Mouse (Mus musculus): ENCODE measurements around the gene Hist1h3e. TPM values are rescaled to one million over a fixed set of nuclear protein-coding genes. Genes with fewer than 3 reads are reported as not detected.
"Not testable (repeated sequence)": the region's sequence is repeated elsewhere in the genome, so short reads cannot be mapped to it uniquely, and the experiment has no call there.

The Hist1h3e gene
- polyA plus RNA-seq, 1 experiment from 2014 or later = 0.85 TPM

DNA sequence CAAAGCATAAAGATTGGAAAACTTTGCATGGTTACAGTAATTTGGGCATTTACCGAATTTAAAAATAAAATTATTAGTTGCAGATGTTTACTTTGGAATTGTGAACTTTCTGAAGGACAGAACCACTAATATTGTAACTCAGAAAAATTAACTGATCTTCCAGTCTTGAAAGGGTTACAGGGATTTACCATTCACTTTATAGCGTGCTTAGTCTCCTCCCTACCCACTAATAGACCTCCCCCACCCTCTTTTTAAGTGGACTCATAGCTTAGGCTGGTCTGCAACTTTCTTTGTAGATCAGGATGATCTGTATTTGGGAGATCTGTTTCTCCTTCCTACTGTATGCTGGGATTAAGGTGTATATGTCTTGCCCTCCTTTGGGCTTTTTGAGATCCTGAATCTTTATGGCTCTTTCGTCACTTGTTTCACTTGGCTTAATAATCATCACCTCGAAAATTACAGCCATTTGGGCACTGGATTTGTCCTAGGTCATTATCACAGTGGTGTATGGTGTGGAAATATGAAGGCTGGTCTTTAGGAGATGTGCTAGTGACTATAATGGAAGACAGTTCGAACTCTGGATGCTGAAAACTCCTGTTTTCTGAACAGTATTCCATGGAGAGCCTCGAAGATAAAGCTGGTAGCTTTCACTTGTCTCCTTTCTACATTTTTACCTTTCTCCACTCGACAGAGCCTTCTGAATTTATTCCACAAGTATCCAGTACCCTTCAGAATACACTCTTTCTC is 25.9 kb downstream of the Hist1h3e start:
- Histone ChIP-seq H3K9ac (ENCODE audit: low read depth, low read length) (no peak overlapping the region), H3K4me3 (ENCODE audit: low read length) (peak overlapping the region; percentile 1), H3K27ac (ENCODE audit: low read depth, low read length) (no peak overlapping the region), H3K9me3 (ENCODE audit: control insufficient read depth, low read length) (no peaks in the 10 kb centered on the region), H3K27me3 (replicated peaks; ENCODE audit: control insufficient read depth, insufficient read depth, low read length) (no peaks in the 10 kb centered on the region), H3K36me3 (ENCODE audit: control insufficient read depth, insufficient read depth, low read length) (no peaks in the 10 kb centered on the region), H3K4me1 (ENCODE audit: control insufficient read depth, insufficient read depth, low read depth, low read length) (peaks cover 25% of the 10 kb centered on the region), H3K4me2 (ENCODE audit: low read length) (peak overlapping the region; percentile 63)
- ATAC-seq = no peak
- 19% methylated on average over 7 of the region's 7 CpGs for WGBS

GRCm38 (mm10) chr13:23535137-23536075 is 26.8 kb downstream of the Hist1h3e start, which contains the start of gene Hist1h3g:
Gene Hist1h3g (plus strand): TSS chr13:23535422.
- under 1% methylated on average over 36 of the region's 62 CpGs for WGBS
- ATAC-seq = peak; percentile 94
- H3K9me3 ChIP-seq (ENCODE audit: control insufficient read depth, low read length); H3K36me3 ChIP-seq (ENCODE audit: control insufficient read depth, insufficient read depth, low read length); H3K27me3 ChIP-seq (replicated peaks; ENCODE audit: control insufficient read depth, insufficient read depth, low read length): not testable (repeated sequence)
- Histone ChIP-seq H3K27ac (ENCODE audit: low read depth, low read length) (peak within 1 kb of the TSS; percentile 70), H3K4me1 (ENCODE audit: control insufficient read depth, insufficient read depth, low read depth, low read length) (peaks cover 25% of the 10 kb centered on the region), H3K4me3 (ENCODE audit: low read length) (peak within 1 kb of the TSS; percentile 48), H3K9ac (ENCODE audit: low read depth, low read length) (peak within 1 kb of the TSS; percentile 47), H3K4me2 (ENCODE audit: low read length) (peak within 1 kb of the TSS; percentile 63)

DNA sequence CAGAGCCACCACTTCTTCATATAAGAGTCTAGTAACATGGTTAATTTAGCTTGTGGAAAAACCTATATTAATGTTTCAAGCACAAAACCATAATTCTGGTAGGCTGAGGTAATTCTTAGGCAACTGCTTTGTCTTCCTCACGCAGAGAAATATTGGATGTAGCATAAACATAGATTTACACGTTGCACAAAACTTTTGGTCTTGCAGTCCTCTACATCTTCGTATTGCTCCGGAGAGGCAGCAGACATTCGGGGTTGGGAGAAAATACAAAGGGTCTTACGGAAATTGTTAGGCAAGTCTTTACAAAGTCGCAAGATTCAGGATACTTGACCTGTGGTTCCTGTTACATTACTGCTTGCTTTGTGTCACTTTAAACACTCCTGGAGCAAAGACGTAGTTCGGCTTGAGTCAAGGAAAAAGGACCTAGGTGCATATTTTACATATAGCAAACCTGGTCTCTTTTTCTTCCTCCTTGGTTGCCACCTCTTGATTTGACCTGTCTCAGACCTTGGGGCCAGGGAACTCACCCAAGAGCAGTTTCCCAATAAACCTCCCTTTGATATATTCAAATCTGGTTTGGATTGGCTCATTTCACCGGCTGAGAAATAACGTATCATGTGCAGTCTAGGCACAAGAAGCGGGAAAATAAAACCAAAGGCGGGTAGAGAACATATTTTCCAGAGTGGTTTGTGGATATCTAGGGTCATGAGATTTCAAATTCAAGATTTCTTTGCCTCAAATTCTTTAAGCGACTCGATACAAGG is 27.6 kb downstream of the Hist1h3e start:
- Histone ChIP-seq H3K4me1 (ENCODE audit: control insufficient read depth, insufficient read depth, low read depth, low read length) (peaks cover 25% of the 10 kb centered on the region), H3K27ac (ENCODE audit: low read depth, low read length) (peak overlapping the region; percentile 70), H3K36me3 (ENCODE audit: control insufficient read depth, insufficient read depth, low read length) (no peaks in the 10 kb centered on the region), H3K4me2 (ENCODE audit: low read length) (peak overlapping the region; percentile 63), H3K4me3 (ENCODE audit: low read length) (peak overlapping the region; percentile 48), H3K9me3 (ENCODE audit: control insufficient read depth, low read length) (no peaks in the 10 kb centered on the region), H3K27me3 (replicated peaks; ENCODE audit: control insufficient read depth, insufficient read depth, low read length) (no peaks in the 10 kb centered on the region), H3K9ac (ENCODE audit: low read depth, low read length) (peak overlapping the region; percentile 47)
- peak; percentile 9 for ATAC-seq
- WGBS = under 1% methylated on average over 15 of the region's 15 CpGs

- not testable (repeated sequence) for H3K36me3 ChIP-seq (ENCODE audit: control insufficient read depth, insufficient read depth, low read length); H3K27me3 ChIP-seq (replicated peaks; ENCODE audit: control insufficient read depth, insufficient read depth, low read length); H3K9me3 ChIP-seq (ENCODE audit: control insufficient read depth, low read length)
- H3K4me3 ChIP-seq (ENCODE audit: low read length) = peak within 1 kb of the TSS; percentile 48
- H3K9ac ChIP-seq (ENCODE audit: low read depth, low read length) = peak within 1 kb of the TSS; percentile 47
- H3K4me2 ChIP-seq (ENCODE audit: low read length) = peak within 1 kb of the TSS; percentile 63
- H3K4me1 ChIP-seq (ENCODE audit: control insufficient read depth, insufficient read depth, low read depth, low read length) = peaks cover 25% of the 10 kb centered on the region
- WGBS = 0% methylated on average over 24 of the region's 53 CpGs
- peak; percentile 54 for ATAC-seq
- H3K27ac ChIP-seq (ENCODE audit: low read depth, low read length) = peak within 1 kb of the TSS; percentile 76
Observed at GRCm38 (mm10) chr13:23533560-23534367, 28.4 kb downstream of the Hist1h3e start, which contains the start of gene Hist1h2af. Gene Hist1h2af (plus strand): TSS chr13:23533906.

- H3K27me3 ChIP-seq (replicated peaks; ENCODE audit: control insufficient read depth, insufficient read depth, low read length) = no peaks in the 10 kb centered on the region
- WGBS = 24% methylated on average over 9 of the region's 9 CpGs
- peak overlapping the region; percentile 65 for H3K4me2 ChIP-seq (ENCODE audit: low read length)
- H3K4me1 ChIP-seq (ENCODE audit: control insufficient read depth, insufficient read depth, low read depth, low read length) = peaks cover 25% of the 10 kb centered on the region
- H3K9ac ChIP-seq (ENCODE audit: low read depth, low read length) = peak overlapping the region; percentile 13; the same call in 1 of the 2 replicates
- H3K36me3 ChIP-seq (ENCODE audit: control insufficient read depth, insufficient read depth, low read length) = no peaks in the 10 kb centered on the region
- no peaks in the 10 kb centered on the region for H3K9me3 ChIP-seq (ENCODE audit: control insufficient read depth, low read length)
- no peak for ATAC-seq
- peak overlapping the region; percentile 90 for H3K27ac ChIP-seq (ENCODE audit: low read depth, low read length)
- H3K4me3 ChIP-seq (ENCODE audit: low read length) = peak overlapping the region; percentile 44
Observed at GRCm38 (mm10) chr13:23532262-23533075, 29.7 kb downstream of the Hist1h3e start.

DNA sequence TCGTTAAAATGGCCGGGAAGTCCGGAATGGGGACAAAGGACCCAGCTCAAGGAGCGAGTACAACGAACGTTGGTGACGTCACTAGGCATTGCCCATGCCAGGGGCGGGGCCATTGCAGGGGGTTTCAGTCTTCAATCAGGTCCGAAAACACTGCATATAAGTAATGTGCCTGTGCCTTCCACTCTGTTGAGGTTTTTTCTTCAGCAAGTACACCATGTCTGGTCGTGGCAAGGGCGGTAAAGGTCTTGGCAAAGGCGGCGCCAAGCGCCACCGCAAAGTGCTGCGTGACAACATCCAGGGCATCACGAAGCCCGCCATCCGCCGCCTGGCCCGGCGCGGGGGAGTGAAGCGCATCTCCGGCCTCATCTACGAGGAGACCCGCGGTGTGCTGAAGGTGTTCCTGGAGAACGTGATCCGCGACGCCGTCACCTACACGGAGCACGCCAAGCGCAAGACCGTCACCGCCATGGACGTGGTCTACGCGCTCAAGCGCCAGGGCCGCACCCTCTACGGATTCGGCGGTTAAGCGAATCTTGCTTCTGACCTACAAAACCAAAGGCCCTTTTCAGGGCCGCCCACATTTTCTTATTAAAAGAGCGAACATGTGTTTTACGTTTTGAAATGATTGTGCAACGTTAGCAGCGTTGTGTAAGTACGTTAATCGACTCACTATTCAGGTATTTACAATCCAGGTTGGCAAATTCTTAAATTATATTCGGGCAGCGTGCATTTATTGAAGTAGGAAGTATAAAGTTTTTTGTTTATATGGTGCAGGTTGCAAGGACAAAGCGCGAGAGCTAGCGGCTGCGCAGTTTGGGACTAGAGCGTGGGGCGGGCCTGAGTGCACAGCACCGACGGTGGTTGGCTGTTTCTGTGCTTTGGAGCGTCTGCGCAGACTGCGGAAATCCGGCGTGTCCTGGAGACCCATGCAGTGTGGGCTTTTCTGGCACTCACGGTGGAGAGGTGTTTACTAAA is 31.0 kb downstream of the Hist1h3e start, which contains the start of gene Hist1h4h:
Gene Hist1h4h (plus strand): TSS at position 150 of the 975 bp plus-strand sequence.
- H3K9ac ChIP-seq (ENCODE audit: low read depth, low read length) = peak within 1 kb of the TSS; percentile 71
- H3K27ac ChIP-seq (ENCODE audit: low read depth, low read length) = peak within 1 kb of the TSS; percentile 90
- H3K9me3 ChIP-seq (ENCODE audit: control insufficient read depth, low read length) = no peaks in the 10 kb centered on the region
- peak; percentile 85 for ATAC-seq
- under 1% methylated on average over 53 of the region's 70 CpGs for WGBS
- H3K27me3 ChIP-seq (replicated peaks; ENCODE audit: control insufficient read depth, insufficient read depth, low read length) = no peaks in the 10 kb centered on the region
- H3K4me2 ChIP-seq (ENCODE audit: low read length) = peak within 1 kb of the TSS; percentile 65
- peaks cover 28% of the 10 kb centered on the region for H3K4me1 ChIP-seq (ENCODE audit: control insufficient read depth, insufficient read depth, low read depth, low read length)
- H3K4me3 ChIP-seq (ENCODE audit: low read length) = peak within 1 kb of the TSS; percentile 44
- no peaks in the 10 kb centered on the region for H3K36me3 ChIP-seq (ENCODE audit: control insufficient read depth, insufficient read depth, low read length)

Data from hindbrain, embryonic 16.5 days (tissue).